Mouse (Mus musculus): ENCODE data around the gene Tmem132d.

DNA sequence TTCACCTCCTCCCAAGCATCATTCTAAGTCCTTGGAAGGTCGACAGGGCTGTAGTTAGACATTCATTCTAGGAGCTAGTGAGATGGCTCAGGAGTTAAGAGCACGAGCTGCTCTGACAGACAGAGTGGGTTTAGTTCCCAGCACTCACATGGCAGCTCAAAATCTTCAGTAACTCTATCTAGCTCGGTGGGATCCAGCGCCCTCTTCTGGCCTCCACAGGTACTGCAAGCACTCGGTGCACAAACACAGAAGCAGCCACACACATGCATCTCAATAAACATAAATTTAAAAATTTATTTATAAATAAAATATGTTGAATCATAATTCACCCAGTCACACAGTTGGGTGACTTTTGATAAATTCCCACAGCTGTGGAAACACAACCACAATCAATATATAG is 321.2 kb downstream of the Tmem132d start:
- TF ChIP-seq CTCF (IDR thresholded peaks at IDR 0.05; ENCODE audit: low read depth, low read length) (no peak), POLR2A (IDR thresholded peaks at IDR 0.05; ENCODE audit: borderline replicate concordance, low read depth, low read length) (no peak)

All from bone marrow macrophage, adult 2 months (primary cell).